Mouse (Mus musculus) frontal cortex, postnatal 25 days (tissue): ENCODE results near the gene Chd9.
"Not testable (repeated sequence)": the region's sequence is repeated elsewhere in the genome, so short reads cannot be mapped to it uniquely, and the experiment has no call there.

Experiments
- DNase-seq, 2 experiments: peaks; one replicate each; pipeline ENCODE4 v3.0.0; 2022; ENCODE audit warnings: low spot score in 2 of 2

The Chd9 gene

DNA sequence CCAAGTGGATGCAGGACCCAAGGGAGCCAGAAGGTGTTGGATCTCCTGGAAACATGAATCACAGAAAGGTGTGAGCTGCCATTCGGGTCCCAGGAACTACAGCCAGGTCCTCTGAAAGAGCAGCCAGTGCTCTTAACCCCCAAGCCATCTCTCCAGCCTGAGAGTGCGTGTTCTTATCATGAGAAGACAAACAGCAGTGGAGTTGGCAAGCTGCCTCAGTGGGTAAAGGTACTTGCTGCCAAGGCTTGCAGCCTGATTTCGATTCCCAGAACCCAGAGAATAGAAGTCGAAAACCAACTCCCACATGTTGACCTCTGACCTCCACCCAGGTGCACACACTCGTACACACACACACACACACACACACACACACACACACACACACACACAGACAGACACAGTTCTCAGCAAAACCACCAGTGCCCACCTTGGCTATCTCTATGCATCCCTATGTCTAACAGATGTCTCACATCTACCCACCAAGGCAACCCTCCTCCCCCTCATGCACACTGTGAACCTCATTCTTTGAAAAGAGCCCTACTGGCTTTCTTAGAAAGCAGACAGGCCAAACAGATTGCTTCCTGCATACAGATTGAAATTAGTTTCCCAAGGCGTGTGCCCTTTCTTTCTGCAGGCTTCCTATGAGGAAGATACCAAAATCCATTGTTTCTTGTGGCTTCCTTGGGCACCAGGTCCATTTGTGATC lies 43.4 kb downstream of the Chd9 start:
- no peak for DNase-seq

- DNase-seq: no peak
These were observed 44.9 kb downstream of the Chd9 start for GRCm38 (mm10) chr8:90873051-90873450.

GRCm38 (mm10) chr8:90876213-90876721 lies 48.1 kb downstream of the Chd9 start:
- DNase-seq: peak; percentile 38 to 68

GRCm38 (mm10) chr8:90876722-90877429 lies 48.7 kb downstream of the Chd9 start:
- DNase-seq: peak; percentile 55 to 69

DNA sequence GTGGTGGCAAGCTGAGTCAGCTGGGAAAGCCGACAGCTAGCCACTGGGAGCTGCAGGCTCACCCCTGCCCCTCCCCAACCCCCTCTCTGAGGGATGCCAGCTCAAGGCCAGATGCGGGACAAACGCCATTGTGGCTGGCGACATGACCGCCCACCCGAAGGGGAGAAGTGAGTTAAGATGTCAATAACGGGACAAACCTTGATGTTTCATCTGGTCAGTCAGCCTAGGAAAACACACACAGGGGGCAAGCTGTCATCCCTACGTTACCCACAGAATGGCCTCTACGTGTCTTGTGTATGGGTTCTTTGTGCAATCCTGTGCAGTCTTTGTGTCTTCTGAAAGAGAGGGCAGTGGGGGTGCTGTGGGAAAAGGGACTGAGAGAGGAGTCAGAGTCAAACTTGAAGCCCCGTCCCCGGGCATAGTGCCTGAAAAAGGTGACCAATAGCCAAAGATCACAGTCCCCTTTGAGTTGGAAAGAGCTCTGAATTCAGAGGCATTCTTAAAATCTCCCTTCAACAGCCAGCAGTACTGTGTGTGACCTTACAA lies 49.4 kb downstream of the Chd9 start:
- no peak for DNase-seq

DNA sequence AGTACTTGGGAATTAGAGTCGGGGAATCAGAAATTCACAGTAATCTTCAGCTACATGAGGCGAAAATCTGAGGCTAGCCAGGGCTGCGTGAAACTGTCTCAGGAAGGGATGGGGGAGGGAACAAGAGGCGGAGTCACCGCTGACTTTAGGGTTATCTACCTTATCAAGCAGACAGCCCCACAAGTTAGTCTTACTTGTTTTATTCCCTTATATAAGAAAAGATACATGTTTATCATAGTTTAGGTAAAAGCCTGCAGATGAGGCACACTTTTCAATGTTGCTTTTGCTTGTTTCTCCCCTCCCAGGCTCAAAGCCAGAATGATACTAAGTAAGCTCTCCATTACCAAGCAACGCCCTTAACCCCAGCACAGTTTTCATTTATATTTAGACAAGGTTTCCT lies 50.4 kb downstream of the Chd9 start:
- DNase-seq: no peak

DNA sequence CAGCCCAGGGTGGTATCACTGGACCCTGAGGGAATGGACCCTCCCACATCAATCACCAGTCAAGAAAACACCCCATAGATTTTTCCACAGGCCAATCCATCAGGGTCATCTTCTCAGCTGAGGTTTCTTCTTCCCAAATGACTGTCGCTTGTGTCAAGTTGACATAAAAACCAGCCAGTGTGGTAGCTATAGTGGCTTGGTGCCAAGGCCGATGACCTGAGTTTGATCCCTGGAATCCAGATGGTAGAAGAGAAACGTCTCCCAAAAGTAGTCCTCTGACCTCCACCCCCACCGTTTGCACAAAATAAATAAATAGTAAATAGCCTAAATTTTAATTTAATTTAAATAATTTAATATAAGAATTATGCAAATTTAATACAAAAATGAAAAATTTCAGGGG lies 51.9 kb downstream of the Chd9 start:
- DNase-seq: no peak

- DNase-seq: no peak
These were observed 53.0 kb downstream of the Chd9 start for GRCm38 (mm10) chr8:90881181-90881580.

DNA sequence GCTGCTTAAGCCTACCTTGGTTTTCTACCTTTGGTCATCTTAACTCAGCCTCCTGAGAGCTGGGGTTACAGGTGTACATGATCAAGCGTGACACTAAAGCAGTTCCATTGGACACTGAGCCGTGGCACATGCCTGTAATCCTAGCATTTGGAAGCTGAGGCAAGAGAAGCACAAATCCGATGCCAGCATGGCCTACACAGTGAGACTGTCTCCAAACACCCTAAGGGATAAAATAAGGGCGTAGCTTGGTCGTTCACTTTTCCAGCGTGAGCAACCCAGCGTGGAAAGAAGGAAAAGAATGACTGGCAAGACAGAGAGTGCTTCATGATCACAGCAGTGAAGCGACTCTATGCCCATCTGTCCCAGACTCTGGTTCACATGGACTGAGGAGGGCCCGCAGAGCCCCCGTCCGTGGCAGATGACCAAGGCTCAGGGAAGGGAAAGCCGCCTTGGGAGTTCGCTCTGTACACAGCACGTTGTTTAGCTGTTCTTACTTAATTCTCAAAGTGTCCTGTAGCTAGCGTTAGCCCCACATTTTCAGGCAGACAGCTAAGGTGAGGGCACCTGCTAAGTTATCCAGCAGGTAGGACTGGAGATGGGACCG lies 54.0 kb downstream of the Chd9 start:
- DNase-seq: no peak

DNA sequence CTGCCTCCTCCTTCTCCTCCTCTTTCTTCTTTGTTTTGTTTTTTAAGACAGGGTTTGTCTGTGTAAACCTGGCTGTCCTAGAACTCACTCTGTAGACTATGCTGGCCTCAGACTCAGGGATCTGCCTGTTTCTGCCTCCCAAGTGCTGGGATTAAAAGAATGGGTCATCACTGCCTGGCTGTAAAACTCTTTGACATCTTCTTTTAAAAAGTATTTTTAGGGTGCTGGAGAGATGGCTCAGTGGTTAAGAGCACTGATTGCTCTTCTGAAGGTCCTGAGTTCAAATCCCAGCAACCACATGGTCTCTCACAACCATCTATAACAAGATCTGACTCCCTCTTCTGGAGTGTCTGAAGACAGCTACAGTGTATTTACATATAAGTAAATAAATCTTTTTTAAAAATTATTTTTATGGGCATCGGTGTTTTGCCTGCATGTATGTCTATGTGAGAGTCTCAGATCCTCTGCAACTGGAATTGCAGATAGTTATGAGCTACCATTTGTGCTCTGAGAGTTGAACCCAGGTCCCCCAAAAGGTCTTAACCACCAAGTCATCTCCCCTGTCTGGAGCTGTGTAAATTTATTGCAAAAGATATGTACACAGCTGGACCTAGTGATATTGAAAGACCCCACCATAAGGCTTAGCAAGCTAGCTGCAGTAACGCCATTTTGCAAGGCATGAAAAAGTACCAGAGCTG lies 57.7 kb downstream of the Chd9 start:
- DNase-seq: no peak

DNA sequence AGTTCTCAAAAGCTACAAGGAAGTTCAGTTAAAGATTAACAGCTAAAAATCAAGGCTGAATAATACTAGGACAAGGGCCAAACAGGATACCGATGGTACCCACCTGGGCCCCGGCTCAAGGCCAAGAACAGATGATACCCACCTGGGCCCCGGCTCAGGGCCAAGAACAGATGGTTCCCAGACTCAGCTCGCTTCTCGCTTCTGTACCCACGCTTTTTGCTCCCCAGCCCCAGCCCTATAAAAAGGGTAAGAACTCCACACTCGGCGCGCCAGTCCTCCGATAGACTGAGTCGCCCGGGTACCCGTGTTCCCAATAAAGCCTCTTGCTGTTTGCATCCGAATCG lies 58.2 kb downstream of the Chd9 start:
- not testable (repeated sequence) for DNase-seq

DNA sequence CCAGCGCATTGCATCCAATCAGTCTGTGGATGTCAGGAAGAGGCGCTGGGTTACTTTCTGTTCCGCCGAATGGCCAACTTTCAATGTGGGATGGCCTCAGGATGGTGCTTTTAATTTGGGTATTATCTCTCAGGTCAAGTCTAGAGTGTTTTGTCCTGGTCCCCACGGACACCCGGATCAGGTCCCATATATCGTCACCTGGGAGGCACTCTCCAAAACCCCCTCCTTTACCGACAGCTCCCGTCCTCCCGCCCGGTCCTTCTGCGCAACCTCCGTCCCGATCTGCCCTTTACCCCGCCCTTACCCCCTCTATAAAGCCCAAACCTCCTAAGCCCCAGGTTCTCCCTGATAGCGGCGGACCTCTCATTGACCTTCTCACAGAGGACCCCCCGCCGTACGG lies 59.2 kb downstream of the Chd9 start:
- DNase-seq: not testable (repeated sequence)

GRCm38 (mm10) chr8:90891872-90892578 lies 63.9 kb downstream of the Chd9 start:
- DNase-seq: no peak

DNA sequence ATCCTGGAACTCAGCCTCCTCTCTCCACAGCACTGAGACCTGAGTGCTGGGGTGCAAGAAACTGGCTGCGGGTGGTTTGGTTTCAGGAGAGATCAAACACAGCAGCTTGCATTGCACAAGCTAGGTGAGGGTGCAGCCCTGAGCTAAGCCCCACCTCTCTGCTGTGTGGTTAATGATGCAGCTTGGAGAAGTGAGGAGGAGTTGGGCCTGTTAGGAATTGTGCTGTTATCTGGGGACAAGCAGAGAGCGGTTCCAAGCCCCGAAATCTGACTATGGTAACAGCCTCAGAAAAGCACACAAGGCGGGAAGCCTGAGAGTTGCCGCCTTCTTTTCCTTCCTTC lies 64.4 kb downstream of the Chd9 start:
- no peak for DNase-seq

DNA sequence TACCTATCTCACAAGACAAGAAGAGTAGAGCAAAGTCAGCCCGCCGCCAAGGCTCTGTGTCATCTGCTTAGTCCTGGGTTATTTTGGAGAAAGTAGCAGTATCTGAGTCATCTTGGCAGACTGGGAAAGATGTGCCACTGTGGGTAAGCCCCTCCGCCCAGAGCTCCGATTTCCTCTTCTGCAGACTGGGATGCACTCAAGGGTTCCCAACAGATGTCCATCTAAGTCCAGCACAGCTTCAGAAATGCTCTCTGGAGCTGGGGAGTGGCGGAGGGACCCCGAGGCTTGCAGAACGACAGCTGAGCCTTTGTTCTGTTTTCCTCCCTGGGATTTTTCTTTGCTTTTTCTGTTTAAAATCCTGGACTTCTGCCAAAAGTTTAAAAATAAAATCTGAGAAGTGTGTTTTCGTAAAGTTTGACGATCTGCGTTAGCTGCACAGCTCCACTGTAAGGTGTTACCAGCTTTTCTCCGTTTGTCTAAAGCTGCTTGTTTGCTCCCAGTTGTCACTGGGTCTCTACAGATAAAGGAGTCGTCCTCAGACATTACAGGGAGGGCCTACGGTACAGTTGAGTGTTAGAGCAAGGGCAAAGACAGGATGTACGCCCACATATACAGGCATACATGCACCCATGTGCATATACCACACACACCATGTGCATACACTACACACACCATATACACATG lies 66.2 kb downstream of the Chd9 start:
- peak in 1 of 2 experiments; percentile 31 for DNase-seq

- DNase-seq: no peak
These were observed 69.2 kb downstream of the Chd9 start for GRCm38 (mm10) chr8:90897343-90897742.

DNA sequence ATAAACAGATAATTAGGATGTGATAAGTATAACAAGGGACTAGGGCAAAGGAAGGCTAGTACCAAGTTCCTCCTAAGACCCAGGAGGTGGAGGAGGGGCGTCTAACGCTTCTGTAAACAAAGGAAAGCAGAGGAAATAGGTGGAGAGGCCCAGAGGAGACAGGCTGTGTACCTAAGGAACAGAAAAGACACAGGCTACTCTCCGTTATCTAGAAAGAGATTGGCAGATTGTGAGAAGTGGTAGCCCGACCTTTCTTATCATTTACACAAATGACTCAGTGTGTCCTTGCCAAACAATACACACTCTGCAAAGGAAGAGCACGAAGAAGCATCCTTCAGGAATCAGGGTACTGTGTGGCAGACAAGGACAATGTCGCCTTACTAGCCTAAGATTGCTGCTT lies 70.4 kb downstream of the Chd9 start:
- no peak for DNase-seq

GRCm38 (mm10) chr8:90902002-90902401 lies 73.8 kb downstream of the Chd9 start:
- no peak for DNase-seq

DNA sequence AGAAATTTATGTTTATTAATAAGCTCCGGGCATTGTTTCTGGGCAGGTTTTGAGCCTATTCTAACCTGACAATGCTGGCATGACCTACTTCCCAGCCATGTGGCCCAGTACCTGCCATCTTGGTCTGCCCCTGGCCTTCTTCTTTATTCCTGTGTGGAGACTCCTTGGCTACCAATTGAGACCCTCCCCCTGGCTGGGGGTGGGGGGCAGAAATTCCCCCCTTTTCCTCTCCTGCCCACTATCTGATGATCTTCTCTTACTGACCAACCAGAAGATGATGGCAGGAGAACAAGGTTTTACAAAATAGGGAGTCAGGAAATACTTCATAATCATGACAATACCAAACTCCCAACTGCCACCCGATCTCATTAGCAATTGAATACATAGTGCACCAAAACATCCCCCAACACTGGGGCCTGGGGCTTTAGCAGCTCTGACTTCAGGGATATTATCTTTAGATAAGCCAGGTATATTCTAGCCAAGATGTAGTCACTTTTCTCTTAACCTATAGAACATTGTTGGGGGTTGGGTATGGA lies 76.1 kb downstream of the Chd9 start:
- no peak for DNase-seq

DNA sequence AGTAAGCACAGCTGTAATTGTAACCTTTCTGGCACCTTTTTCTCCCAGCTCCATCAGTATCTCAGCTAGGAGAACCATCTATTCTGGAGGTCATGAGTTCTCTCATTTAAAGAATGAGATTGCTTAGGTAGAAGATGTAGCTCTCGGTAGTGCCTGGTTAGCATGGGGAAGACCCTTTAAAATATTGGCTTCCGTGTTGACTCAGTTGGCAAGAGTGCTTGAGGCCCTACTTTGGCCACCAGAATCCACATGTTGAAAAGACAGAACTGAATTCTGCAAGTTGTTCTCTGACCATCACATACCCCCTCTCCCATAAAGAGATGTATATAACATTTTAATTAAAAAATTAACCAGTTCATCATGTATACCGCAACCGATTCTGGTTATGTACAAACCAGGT lies 78.8 kb downstream of the Chd9 start:
- no peak for DNase-seq

- DNase-seq: no peak
These were observed 79.3 kb downstream of the Chd9 start for GRCm38 (mm10) chr8:90907516-90907847.
